Mouse (Mus musculus): Measurements from ENCODE around the gene Myo10. TPM values are rescaled to one million over a fixed set of nuclear protein-coding genes. Genes with fewer than 3 reads are reported as not detected.
"Not testable (repeated sequence)": the region's sequence is repeated elsewhere in the genome, so short reads cannot be mapped to it uniquely, and the experiment has no call there.

Gene Myo10
- polyA plus RNA-seq, 1 experiment, result 20.8 TPM

GRCm38 (mm10) chr15:25712877-25713276 is 90.6 kb downstream of the Myo10 start:
- Histone ChIP-seq H3K36me3 (ENCODE audit: control insufficient read depth, insufficient read depth, low read length) (peaks cover 5% of the 10 kb centered on the region), H3K4me3 (ENCODE audit: low read depth, low read length) (no peak overlapping the region), H3K4me1 (ENCODE audit: control insufficient read depth, insufficient read depth, insufficient read length, low read length) (peaks cover 2% of the 10 kb centered on the region; the same call in 1 of the 2 replicates), H3K27me3 (ENCODE audit: control insufficient read depth, insufficient read depth, low read length) (no peaks in the 10 kb centered on the region), H3K27ac (ENCODE audit: insufficient read depth, low read depth, low read length) (no peak overlapping the region)
- WGBS, result 77% methylated on average over 4 of the region's 4 CpGs
- no peak for TF ChIP-seq POLR2A (IDR thresholded peaks at IDR 0.05; ENCODE audit: low read depth, low read length)
- no peak for TF ChIP-seq CTCF (IDR thresholded peaks at IDR 0.05; ENCODE audit: extremely low read depth, insufficient read length, insufficient replicate concordance, low read depth, low read length)

- Histone ChIP-seq H3K36me3 (ENCODE audit: control insufficient read depth, insufficient read depth, low read length) (peaks cover 5% of the 10 kb centered on the region), H3K4me3 (ENCODE audit: low read depth, low read length) (no peak overlapping the region), H3K27ac (ENCODE audit: insufficient read depth, low read depth, low read length) (no peak overlapping the region), H3K27me3 (ENCODE audit: control insufficient read depth, insufficient read depth, low read length) (no peaks in the 10 kb centered on the region), H3K4me1 (ENCODE audit: control insufficient read depth, insufficient read depth, insufficient read length, low read length) (peaks cover 2% of the 10 kb centered on the region; the same call in 1 of the 2 replicates)
- 79% methylated on average over 38 of the region's 38 CpGs for WGBS
- TF ChIP-seq POLR2A (IDR thresholded peaks at IDR 0.05; ENCODE audit: low read depth, low read length) (no peak), CTCF (IDR thresholded peaks at IDR 0.05; ENCODE audit: extremely low read depth, insufficient read length, insufficient replicate concordance, low read depth, low read length) (no peak)
Observed at GRCm38 (mm10) chr15:25713587-25714361, 91.4 kb downstream of the Myo10 start.

GRCm38 (mm10) chr15:25715218-25715995 is 93.1 kb downstream of the Myo10 start:
- Histone ChIP-seq H3K27me3 (ENCODE audit: control insufficient read depth, insufficient read depth, low read length) (no peaks in the 10 kb centered on the region), H3K4me3 (ENCODE audit: low read depth, low read length) (no peak overlapping the region), H3K36me3 (ENCODE audit: control insufficient read depth, insufficient read depth, low read length) (peaks cover 5% of the 10 kb centered on the region), H3K27ac (ENCODE audit: insufficient read depth, low read depth, low read length) (0 out of 2 replicates have a peak overlapping the region, but pooled peaks have one; percentile 30), H3K4me1 (ENCODE audit: control insufficient read depth, insufficient read depth, insufficient read length, low read length) (peaks cover 2% of the 10 kb centered on the region; the same call in 1 of the 2 replicates)
- TF ChIP-seq CTCF (IDR thresholded peaks at IDR 0.05; ENCODE audit: extremely low read depth, insufficient read length, insufficient replicate concordance, low read depth, low read length) (no peak), POLR2A (IDR thresholded peaks at IDR 0.05; ENCODE audit: low read depth, low read length) (no peak)
- 60% methylated on average over 10 of the region's 10 CpGs for WGBS

GRCm38 (mm10) chr15:25715996-25716395 is 93.7 kb downstream of the Myo10 start:
- Histone ChIP-seq H3K4me3 (ENCODE audit: low read depth, low read length) (no peak overlapping the region), H3K27ac (ENCODE audit: insufficient read depth, low read depth, low read length) (no peak overlapping the region), H3K27me3 (ENCODE audit: control insufficient read depth, insufficient read depth, low read length) (no peaks in the 10 kb centered on the region), H3K36me3 (ENCODE audit: control insufficient read depth, insufficient read depth, low read length) (peaks cover 8% of the 10 kb centered on the region), H3K4me1 (ENCODE audit: control insufficient read depth, insufficient read depth, insufficient read length, low read length) (peaks cover 2% of the 10 kb centered on the region; the same call in 1 of the 2 replicates)
- no peak for TF ChIP-seq CTCF (IDR thresholded peaks at IDR 0.05; ENCODE audit: extremely low read depth, insufficient read length, insufficient replicate concordance, low read depth, low read length)
- no peak for TF ChIP-seq POLR2A (IDR thresholded peaks at IDR 0.05; ENCODE audit: low read depth, low read length)
- WGBS, result 57% methylated on average over 11 of the region's 11 CpGs

GRCm38 (mm10) chr15:25717006-25717405 is 94.7 kb downstream of the Myo10 start:
- no peak overlapping the region for H3K4me3 ChIP-seq (ENCODE audit: low read depth, low read length)
- H3K4me1 ChIP-seq (ENCODE audit: control insufficient read depth, insufficient read depth, insufficient read length, low read length), result peaks cover 2% of the 10 kb centered on the region; the same call in 1 of the 2 replicates
- no peak for TF ChIP-seq POLR2A (IDR thresholded peaks at IDR 0.05; ENCODE audit: low read depth, low read length)
- TF ChIP-seq CTCF (IDR thresholded peaks at IDR 0.05; ENCODE audit: extremely low read depth, insufficient read length, insufficient replicate concordance, low read depth, low read length), result peak; percentile 22; the same call in 1 of the 2 replicates
- H3K27ac ChIP-seq (ENCODE audit: insufficient read depth, low read depth, low read length), result no peak overlapping the region
- peaks cover 8% of the 10 kb centered on the region for H3K36me3 ChIP-seq (ENCODE audit: control insufficient read depth, insufficient read depth, low read length)
- no peaks in the 10 kb centered on the region for H3K27me3 ChIP-seq (ENCODE audit: control insufficient read depth, insufficient read depth, low read length)
- 26% methylated on average over 3 of the region's 3 CpGs for WGBS

- H3K36me3 ChIP-seq (ENCODE audit: control insufficient read depth, insufficient read depth, low read length), result peaks cover 17% of the 10 kb centered on the region
- H3K27me3 ChIP-seq (ENCODE audit: control insufficient read depth, insufficient read depth, low read length); H3K4me1 ChIP-seq (ENCODE audit: control insufficient read depth, insufficient read depth, insufficient read length, low read length); H3K27ac ChIP-seq (ENCODE audit: insufficient read depth, low read depth, low read length); H3K4me3 ChIP-seq (ENCODE audit: low read depth, low read length): not testable (repeated sequence)
- WGBS, result 84% methylated on average over 4 of the region's 4 CpGs
Observed at GRCm38 (mm10) chr15:25718104-25718503, 95.8 kb downstream of the Myo10 start.

- TF ChIP-seq POLR2A (IDR thresholded peaks at IDR 0.05; ENCODE audit: low read depth, low read length), result no peak
- TF ChIP-seq CTCF (IDR thresholded peaks at IDR 0.05; ENCODE audit: extremely low read depth, insufficient read length, insufficient replicate concordance, low read depth, low read length), result no peak
- no peaks in the 10 kb centered on the region for H3K27me3 ChIP-seq (ENCODE audit: control insufficient read depth, insufficient read depth, low read length)
- no peak overlapping the region for H3K27ac ChIP-seq (ENCODE audit: insufficient read depth, low read depth, low read length)
- H3K4me1 ChIP-seq (ENCODE audit: control insufficient read depth, insufficient read depth, insufficient read length, low read length), result peaks cover 2% of the 10 kb centered on the region; the same call in 1 of the 2 replicates
- 89% methylated on average over 8 of the region's 8 CpGs for WGBS
- peaks cover 18% of the 10 kb centered on the region for H3K36me3 ChIP-seq (ENCODE audit: control insufficient read depth, insufficient read depth, low read length)
- no peak overlapping the region for H3K4me3 ChIP-seq (ENCODE audit: low read depth, low read length)
Observed at GRCm38 (mm10) chr15:25719270-25719669, 96.9 kb downstream of the Myo10 start.

Data from small intestine, adult 2 months (tissue).